Mouse (Mus musculus): Measurements from ENCODE around the gene Thegl. TPM values are rescaled to one million over a fixed set of nuclear protein-coding genes. Genes with fewer than 3 reads are reported as not detected.
A peak's percentile ranks its signal among the peaks of the same experiment; 100 is the strongest.
"Not testable (repeated sequence)": the region's sequence is repeated elsewhere in the genome, so short reads cannot be mapped to it uniquely, and the experiment has no call there.

Thegl gene
- polyA plus RNA-seq, 1 experiment from 2014 or later, result 0.40 TPM

DNA sequence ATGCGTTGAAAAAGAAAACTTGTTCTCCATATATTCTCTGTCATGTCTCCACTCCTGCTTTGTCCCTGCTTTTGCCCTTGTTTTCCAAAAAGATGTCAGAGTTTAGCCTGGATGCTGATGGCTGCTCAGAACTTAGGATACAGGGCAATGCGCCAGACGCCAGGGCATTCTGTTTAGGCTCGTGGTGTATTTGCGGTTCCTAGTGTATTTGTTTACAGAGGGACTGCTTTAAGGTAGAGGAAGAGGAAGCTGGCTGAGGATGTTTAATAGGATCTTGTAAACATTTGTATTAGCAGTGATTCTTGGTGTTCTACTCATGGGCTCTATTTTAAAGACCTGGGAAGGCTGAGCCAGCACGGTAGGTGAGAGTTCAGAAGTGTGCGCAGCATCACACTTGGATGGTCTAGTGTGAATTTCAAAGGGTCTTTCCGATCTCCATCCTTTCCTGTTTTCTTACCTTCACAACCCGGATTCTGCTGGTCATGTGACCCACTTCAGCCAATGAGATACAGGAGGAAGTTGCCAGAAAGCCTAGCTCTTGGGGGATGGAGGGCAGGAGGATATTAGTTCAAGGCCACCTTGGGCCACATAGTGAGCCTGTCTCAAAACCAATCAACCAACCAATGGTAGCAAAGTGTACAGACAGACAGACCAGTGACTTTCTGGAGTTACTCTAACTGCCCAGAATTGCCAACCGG is 70.1 kb downstream of the Thegl start:
- DNase-seq, result no peak
- Histone ChIP-seq H3K27me3 (no peaks in the 10 kb centered on the region), H3K9me3 (replicated peaks) (no peaks in the 10 kb centered on the region), H3K36me3 (no peaks in the 10 kb centered on the region), H3K4me2 (no peak overlapping the region), H3K9ac (no peak overlapping the region), H3K4me1 (replicated peaks) (no peaks in the 10 kb centered on the region), H3K27ac (no peak overlapping the region), H3K4me3 (replicated peaks) (no peak overlapping the region)
- no peak for ATAC-seq (ENCODE audit: low read depth)
- WGBS (ENCODE audit: insufficient replicate concordance), result 69% methylated on average over 10 of the region's 10 CpGs

DNA sequence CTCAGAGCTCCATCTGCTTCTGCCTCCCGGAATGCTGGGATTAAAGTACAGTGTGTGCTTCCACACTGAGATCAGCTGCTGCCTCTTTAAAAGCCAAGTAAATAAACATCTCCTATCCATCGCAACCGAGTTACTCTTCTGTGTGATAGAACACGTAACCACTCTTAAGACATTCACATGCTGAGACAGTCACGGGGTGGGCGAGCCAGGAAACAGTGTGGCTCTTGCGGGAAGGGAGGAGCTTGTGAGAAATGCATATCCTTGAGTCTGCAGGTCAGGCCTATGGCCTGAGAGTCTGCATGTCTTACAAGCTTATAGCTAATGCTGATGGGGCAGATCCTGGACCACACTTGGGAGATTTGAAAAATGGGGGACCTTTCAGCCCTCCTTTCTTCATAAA is 70.7 kb downstream of the Thegl start:
- Histone ChIP-seq H3K4me3 (replicated peaks) (no peak overlapping the region), H3K9ac (no peak overlapping the region), H3K27ac (no peak overlapping the region), H3K4me2 (no peak overlapping the region), H3K36me3 (no peaks in the 10 kb centered on the region), H3K9me3 (replicated peaks) (no peaks in the 10 kb centered on the region), H3K27me3 (no peaks in the 10 kb centered on the region), H3K4me1 (replicated peaks) (no peaks in the 10 kb centered on the region)
- WGBS (ENCODE audit: insufficient replicate concordance), result 73% methylated on average over 7 of the region's 7 CpGs
- DNase-seq, result no peak
- ATAC-seq (ENCODE audit: low read depth), result no peak

GRCm38 (mm10) chr5:77087122-77087521 is 71.3 kb downstream of the Thegl start:
- Histone ChIP-seq H3K4me2 (no peak overlapping the region), H3K9me3 (replicated peaks) (no peaks in the 10 kb centered on the region), H3K36me3 (no peaks in the 10 kb centered on the region), H3K27ac (no peak overlapping the region), H3K27me3 (no peaks in the 10 kb centered on the region), H3K4me1 (replicated peaks) (no peaks in the 10 kb centered on the region), H3K4me3 (replicated peaks) (no peak overlapping the region), H3K9ac (no peak overlapping the region)
- no peak for DNase-seq
- ATAC-seq (ENCODE audit: low read depth), result no peak
- WGBS (ENCODE audit: insufficient replicate concordance), result 68% methylated on average over 3 of the region's 3 CpGs

- no peaks in the 10 kb centered on the region for H3K9me3 ChIP-seq (replicated peaks)
- DNase-seq, result peak; percentile 20
- H3K9ac ChIP-seq, result no peak overlapping the region
- H3K4me3 ChIP-seq (replicated peaks), result no peak overlapping the region
- peaks cover 16% of the 10 kb centered on the region for H3K27me3 ChIP-seq
- peaks cover 3% of the 10 kb centered on the region; the same call in 1 of the 2 replicates for H3K4me1 ChIP-seq (replicated peaks)
- WGBS (ENCODE audit: insufficient replicate concordance), result 22% methylated on average over 1 of the region's 1 CpGs
- no peaks in the 10 kb centered on the region for H3K36me3 ChIP-seq
- H3K27ac ChIP-seq, result no peak overlapping the region
- ATAC-seq (ENCODE audit: low read depth), result no peak
- H3K4me2 ChIP-seq, result no peak overlapping the region
Observed at GRCm38 (mm10) chr5:77089294-77089693, 73.5 kb downstream of the Thegl start.

DNA sequence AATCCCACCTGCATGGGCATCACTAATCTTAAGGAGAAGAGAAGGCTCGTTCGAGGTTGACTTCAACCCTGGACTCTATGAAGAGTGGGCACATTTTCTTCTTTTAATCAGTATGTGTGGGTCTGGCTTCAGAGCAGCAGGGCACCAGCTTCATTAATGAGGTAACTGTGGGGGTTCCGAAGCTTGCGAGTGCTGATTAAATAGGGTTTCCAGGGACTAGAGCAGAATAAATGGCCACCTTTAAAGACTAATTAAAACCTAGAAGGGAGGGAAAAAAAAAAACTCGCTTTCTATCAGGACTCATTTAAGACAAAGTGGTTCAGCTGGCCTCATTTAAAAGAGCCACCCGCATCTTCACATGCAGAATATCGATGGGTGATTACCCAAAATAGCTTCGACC is 74.1 kb downstream of the Thegl start:
- no peak for ATAC-seq (ENCODE audit: low read depth)
- 76% methylated on average over 8 of the region's 8 CpGs for WGBS (ENCODE audit: insufficient replicate concordance)
- no peaks in the 10 kb centered on the region for H3K36me3 ChIP-seq

GRCm38 (mm10) chr5:77090521-77091096 is 74.8 kb downstream of the Thegl start:
- H3K4me2 ChIP-seq, result no peak overlapping the region
- no peaks in the 10 kb centered on the region for H3K9me3 ChIP-seq (replicated peaks)
- H3K36me3 ChIP-seq, result no peaks in the 10 kb centered on the region
- DNase-seq (no peak), ATAC-seq (ENCODE audit: low read depth) (no peak)
- 62% methylated on average over 5 of the region's 5 CpGs for WGBS (ENCODE audit: insufficient replicate concordance)
- H3K4me1 ChIP-seq (replicated peaks), result peaks cover 11% of the 10 kb centered on the region
- peaks cover 29% of the 10 kb centered on the region for H3K27me3 ChIP-seq
- H3K9ac ChIP-seq, result no peak overlapping the region
- no peak overlapping the region for H3K4me3 ChIP-seq (replicated peaks)
- H3K27ac ChIP-seq, result no peak overlapping the region

More for the DNA sequence above, 74.1 kb downstream of the Thegl start:
- DNase-seq, result no peak
- Histone ChIP-seq H3K4me3 (replicated peaks) (no peak overlapping the region), H3K27me3 (peaks cover 22% of the 10 kb centered on the region), H3K9me3 (replicated peaks) (no peaks in the 10 kb centered on the region), H3K4me1 (replicated peaks) (peaks cover 8% of the 10 kb centered on the region), H3K9ac (no peak overlapping the region), H3K27ac (no peak overlapping the region), H3K4me2 (no peak overlapping the region)

- ATAC-seq (ENCODE audit: low read depth), result no peak
- DNase-seq, result no peak
- WGBS (ENCODE audit: insufficient replicate concordance), result 46% methylated on average over 3 of the region's 3 CpGs
- Histone ChIP-seq H3K4me2 (no peak overlapping the region), H3K9ac (no peak overlapping the region), H3K27me3 (peaks cover 43% of the 10 kb centered on the region), H3K27ac (no peak overlapping the region), H3K36me3 (no peaks in the 10 kb centered on the region), H3K4me1 (replicated peaks) (peaks cover 15% of the 10 kb centered on the region), H3K9me3 (replicated peaks) (no peaks in the 10 kb centered on the region), H3K4me3 (replicated peaks) (no peak overlapping the region)
Observed at GRCm38 (mm10) chr5:77091923-77092322, 76.1 kb downstream of the Thegl start.

GRCm38 (mm10) chr5:77092531-77092930 is 76.7 kb downstream of the Thegl start:
- no peak overlapping the region for H3K4me2 ChIP-seq
- H3K4me3 ChIP-seq (replicated peaks), result no peak overlapping the region
- DNase-seq (no peak), ATAC-seq (ENCODE audit: low read depth) (no peak)
- H3K9ac ChIP-seq, result no peak overlapping the region
- peaks cover 47% of the 10 kb centered on the region for H3K27me3 ChIP-seq
- WGBS (ENCODE audit: insufficient replicate concordance), result 29% methylated on average over 5 of the region's 5 CpGs
- H3K27ac ChIP-seq, result no peak overlapping the region
- no peaks in the 10 kb centered on the region for H3K36me3 ChIP-seq
- no peaks in the 10 kb centered on the region for H3K9me3 ChIP-seq (replicated peaks)
- H3K4me1 ChIP-seq (replicated peaks), result peaks cover 19% of the 10 kb centered on the region

GRCm38 (mm10) chr5:77093961-77094360 is 78.1 kb downstream of the Thegl start:
- Histone ChIP-seq H3K27ac (no peak overlapping the region), H3K4me1 (replicated peaks) (peaks cover 19% of the 10 kb centered on the region), H3K4me3 (replicated peaks) (peak overlapping the region; percentile 62), H3K36me3 (no peaks in the 10 kb centered on the region), H3K9ac (no peak overlapping the region), H3K9me3 (replicated peaks) (no peaks in the 10 kb centered on the region), H3K27me3 (peaks cover 56% of the 10 kb centered on the region), H3K4me2 (peak overlapping the region; percentile 87)
- no peak for ATAC-seq (ENCODE audit: low read depth)
- 44% methylated on average over 8 of the region's 8 CpGs for WGBS (ENCODE audit: insufficient replicate concordance)
- no peak for DNase-seq

DNA sequence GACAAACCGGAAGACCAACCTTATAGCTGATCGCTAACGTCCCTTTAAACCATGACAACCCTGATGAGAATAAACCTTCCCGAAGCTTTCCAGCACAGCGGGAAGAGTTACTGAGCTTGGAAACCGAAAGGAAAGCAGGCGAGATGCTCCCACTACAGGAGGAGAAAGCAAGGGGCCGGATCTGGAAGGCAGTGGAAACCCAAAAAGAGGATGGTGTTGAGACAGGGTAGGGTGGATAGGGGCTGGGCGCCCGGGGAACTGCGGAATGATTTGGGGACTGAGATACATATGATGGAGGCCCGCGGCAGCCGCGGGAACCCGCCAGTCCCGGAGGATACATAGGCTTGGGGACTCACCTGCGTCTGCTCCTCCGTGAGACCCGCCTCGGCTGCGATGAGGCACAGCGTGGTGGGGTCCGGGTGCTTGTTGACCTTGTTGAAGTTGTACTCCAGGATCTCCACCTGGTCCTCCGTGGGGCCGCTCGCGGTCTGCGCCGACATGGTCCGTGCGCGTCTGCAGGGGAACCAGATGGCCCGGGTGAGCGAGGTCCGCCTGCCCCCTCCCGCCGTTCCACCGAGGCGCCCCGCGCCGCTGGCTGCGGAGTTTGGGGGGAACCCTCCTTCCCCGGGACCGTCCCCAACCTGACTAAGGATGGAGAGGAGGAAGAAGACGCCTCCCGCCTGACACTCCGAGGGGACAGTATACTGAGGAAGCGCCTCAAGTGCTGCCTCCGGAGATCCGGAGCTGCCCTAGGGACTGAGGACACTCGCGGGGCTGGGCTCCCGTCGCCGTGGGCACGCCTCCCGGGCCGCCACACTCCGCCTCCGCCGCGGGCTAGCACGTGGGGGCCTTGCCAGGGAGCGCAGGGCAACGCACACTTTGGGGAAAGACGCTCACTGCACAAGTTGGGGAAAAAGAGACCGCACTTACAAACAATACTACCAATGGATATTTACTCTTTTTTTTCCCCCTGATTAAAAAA is 79.0 kb downstream of the Thegl start:
- peak overlapping the region; percentile 87 for H3K4me2 ChIP-seq
- H3K9ac ChIP-seq, result peak overlapping the region; percentile 46; the same call in 1 of the 2 replicates
- peak overlapping the region; percentile 62 for H3K4me3 ChIP-seq (replicated peaks)
- peak; percentile 72 for ATAC-seq (ENCODE audit: low read depth)
- 1% methylated on average over 68 of the region's 69 CpGs for WGBS (ENCODE audit: insufficient replicate concordance)
- H3K27me3 ChIP-seq, result peaks cover 56% of the 10 kb centered on the region
- peaks cover 19% of the 10 kb centered on the region for H3K4me1 ChIP-seq (replicated peaks)
- peak; percentile 24 for DNase-seq
- H3K27ac ChIP-seq, result no peak overlapping the region
- no peaks in the 10 kb centered on the region for H3K9me3 ChIP-seq (replicated peaks)
- no peaks in the 10 kb centered on the region for H3K36me3 ChIP-seq

DNA sequence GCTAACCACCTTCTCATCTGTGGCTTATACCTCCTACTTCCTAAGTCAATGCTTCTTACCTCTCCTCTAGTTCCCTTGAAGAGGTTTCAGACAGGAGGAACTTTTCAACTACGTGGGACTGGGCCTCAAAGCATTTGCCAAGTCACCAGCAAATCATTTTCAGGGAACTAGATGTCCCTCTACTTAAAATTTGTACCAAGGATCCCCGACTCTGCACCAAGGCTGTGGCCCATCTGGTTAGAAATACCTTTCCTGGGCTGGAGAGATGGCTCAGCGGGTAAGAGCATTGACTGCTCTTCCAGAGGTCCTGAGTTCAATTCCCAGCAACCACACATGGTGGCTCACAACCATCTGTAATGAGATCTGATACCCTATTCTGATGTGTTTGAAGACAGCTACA is 80.4 kb downstream of the Thegl start:
- not testable (repeated sequence) for H3K4me2 ChIP-seq; H3K9ac ChIP-seq; H3K27ac ChIP-seq; H3K36me3 ChIP-seq; H3K4me3 ChIP-seq (replicated peaks); DNase-seq; H3K9me3 ChIP-seq (replicated peaks); ATAC-seq (ENCODE audit: low read depth)
- 63% methylated on average over 3 of the region's 3 CpGs for WGBS (ENCODE audit: insufficient replicate concordance)
- peaks cover 56% of the 10 kb centered on the region for H3K27me3 ChIP-seq
- H3K4me1 ChIP-seq (replicated peaks), result peaks cover 19% of the 10 kb centered on the region

Measured in liver, embryonic 13.5 days (tissue).